Mouse (Mus musculus) CH12.LX (cell line): Measurements from ENCODE around the gene Dlg5.

Experiments used
- CTCF ChIP-seq, 2 experiments: IDR thresholded peaks in 1 of 2; conservative IDR thresholded peaks in 1 of 2; 2 replicates each; pipeline ENCODE4 v1.5.1; 2011 to 2012; ENCODE audit warnings: low read depth in 2 of 2, low read length in 2 of 2, improper control_type of control experiment in 1 of 2, inconsistent platforms in 1 of 2, mild to moderate bottlenecking in 1 of 2, moderate library complexity in 1 of 2
- KAT2A ChIP-seq: IDR thresholded peaks from 2 replicates; pipeline ENCODE4 v1.6.1; 2012; ENCODE audit warnings: low read length, improper control_type of control experiment, inconsistent platforms; ENCODE audit not compliant: insufficient replicate concordance
- PAX5 ChIP-seq: IDR thresholded peaks from 2 replicates; pipeline ENCODE4 v1.6.1; 2012; ENCODE audit warnings: low read length, inconsistent platforms, mixed read lengths
- SIN3A ChIP-seq: IDR thresholded peaks from 2 replicates; pipeline ENCODE4 v1.6.1; 2012; ENCODE audit warnings: low read length, improper control_type of control experiment, inconsistent platforms
- TCF12 ChIP-seq: IDR thresholded peaks from 2 replicates; pipeline ENCODE4 v1.6.1; 2014; ENCODE audit warnings: low read depth, mild to moderate bottlenecking, inconsistent platforms, low read length, improper control_type of control experiment

- no peak for TF ChIP-seq PAX5
- TF ChIP-seq CTCF (conservative IDR thresholded peaks at IDR 0.05 in 1 of 2, IDR thresholded peaks at IDR 0.05 in 1 of 2; ENCODE audit: low read depth in 2 of 2, low read length in 2 of 2): no peak
- no peak for TF ChIP-seq KAT2A
- no peak for TF ChIP-seq TCF12
- no peak for TF ChIP-seq SIN3A
These were observed 102.7 kb downstream of the Dlg5 start for GRCm38 (mm10) chr14:24142926-24143430.
